18 mouse cellular contexts compared by ENCODE assay signal in the genomic region with DNA sequence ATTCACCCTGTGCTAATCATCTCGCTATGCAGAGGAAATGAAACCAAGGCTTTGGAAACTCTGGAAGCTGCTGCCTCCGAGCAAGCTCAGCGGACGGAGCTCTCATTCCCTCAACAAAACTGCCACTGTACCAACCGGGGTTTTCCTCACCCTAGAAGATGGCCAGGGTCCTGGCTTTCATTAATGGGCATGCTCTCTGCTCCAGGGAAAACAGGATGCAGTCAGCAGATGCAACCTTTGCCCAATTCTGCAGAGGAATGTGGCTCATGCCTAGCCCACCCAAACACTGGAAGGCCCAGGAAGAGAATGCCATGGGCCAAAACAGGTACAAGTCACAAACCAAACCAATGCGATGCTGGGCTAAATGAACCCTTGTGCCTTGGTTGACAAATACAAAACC. TPM values are rescaled to one million over a fixed set of nuclear protein-coding genes. Genes with fewer than 3 reads are reported as not detected.
DNase-seq lines count a peak whose midpoint lies in the region; ATAC-seq and TF ChIP-seq lines count a peak whose summit lies in the region.
"Had no signal": no experiment of that assay in that cellular context is flagged by ENCODE, and none has a peak within 500 bp of the region (broad histone marks: within the 10 kb centered on the region; RNA-seq: fewer than 3 reads in every experiment).

No protein-coding gene starts in this region.

- DNase-seq in gastrocnemius, adult 2 months, result no peak
- no peak for DNase-seq in gastrocnemius, adult 18-20 months (ENCODE audit: low spot score)
- no peak for DNase-seq in kidney, postnatal 14 days
- DNase-seq in cerebellum, adult 9-11 months, result no peak
- DNase-seq: cerebellum, postnatal 36 days; heart, postnatal 36 days; layer of hippocampus, adult 9-11 months; lung, adult 2 months; right cerebral cortex, postnatal 4 days; thymus, postnatal 36 days had no signal

- no peaks in the 10 kb centered on the region for H3K27me3 ChIP-seq in kidney, embryonic 16.5 days (ENCODE audit: insufficient read depth, low read length)
- no peaks in the 10 kb centered on the region for H3K27me3 ChIP-seq in limb, embryonic 15.5 days
- no peaks in the 10 kb centered on the region for H3K27me3 ChIP-seq in forebrain, embryonic 13.5 days
- H3K27me3 ChIP-seq: CH12.LX; forebrain, embryonic 12.5 days; midbrain, embryonic 15.5 days had no signal

- no peak for ATAC-seq in kidney, embryonic 16.5 days (ENCODE audit: low FRiP score, low TSS enrichment)
- ATAC-seq in limb, embryonic 15.5 days (ENCODE audit: insufficient number of reproducible peaks, low FRiP score, low TSS enrichment, low read depth), result no peak
- no peak for ATAC-seq in forebrain, embryonic 13.5 days
- ATAC-seq: midbrain, embryonic 15.5 days had no signal

- peak overlapping the region; percentile 32 for H3K4me3 ChIP-seq in gastrocnemius, adult 2 months
- H3K4me3 ChIP-seq in kidney, embryonic 16.5 days (ENCODE audit: low read length), result no peak overlapping the region
- no peak overlapping the region for H3K4me3 ChIP-seq in cortical plate, adult 2 months (ENCODE audit: insufficient read depth, low read length)
- no peak overlapping the region for H3K4me3 ChIP-seq in limb, embryonic 15.5 days
- no peak overlapping the region for H3K4me3 ChIP-seq in forebrain, embryonic 13.5 days
- H3K4me3 ChIP-seq: forebrain, embryonic 12.5 days; heart, embryonic 10.5 days; midbrain, embryonic 15.5 days had no signal

- peaks cover 2% of the 10 kb centered on the region; the same call in 1 of the 2 replicates for H3K36me3 ChIP-seq in kidney, embryonic 16.5 days (ENCODE audit: insufficient read depth, low read length)
- peaks cover 9% of the 10 kb centered on the region; the same call in 1 of the 2 replicates for H3K36me3 ChIP-seq in limb, embryonic 15.5 days
- no peaks in the 10 kb centered on the region for H3K36me3 ChIP-seq in forebrain, embryonic 13.5 days (ENCODE audit: poor library complexity, severe bottlenecking)
- H3K36me3 ChIP-seq: forebrain, embryonic 12.5 days; heart, embryonic 10.5 days; midbrain, embryonic 15.5 days had no signal

- no peak overlapping the region for H3K9ac ChIP-seq in kidney, embryonic 16.5 days (replicated peaks; ENCODE audit: low read length)
- no peak overlapping the region for H3K9ac ChIP-seq in limb, embryonic 15.5 days
- no peak overlapping the region for H3K9ac ChIP-seq in forebrain, embryonic 13.5 days
- H3K9ac ChIP-seq: forebrain, embryonic 12.5 days; midbrain, embryonic 15.5 days had no signal

- intact Hi-C loops in gastrocnemius, adult 2 months (cut with DNase I), result no loop called here

- no peak overlapping the region for H3K4me2 ChIP-seq in kidney, embryonic 16.5 days (replicated peaks; ENCODE audit: low read depth, low read length)
- no peak overlapping the region for H3K4me2 ChIP-seq in limb, embryonic 15.5 days
- H3K4me2 ChIP-seq in forebrain, embryonic 13.5 days, result no peak overlapping the region
- H3K4me2 ChIP-seq: forebrain, embryonic 12.5 days; midbrain, embryonic 15.5 days had no signal

- no peak for TF ChIP-seq CTCF in gastrocnemius, adult 2 months (IDR thresholded peaks at IDR 0.05)
- no peak for TF ChIP-seq CTCF in cortical plate, adult 2 months (IDR thresholded peaks at IDR 0.05; ENCODE audit: extremely low read depth, insufficient read depth, low read length)

- H3K27ac ChIP-seq in gastrocnemius, adult 2 months, result peak overlapping the region; percentile 64
- H3K27ac ChIP-seq in kidney, embryonic 16.5 days (ENCODE audit: low read length), result peak overlapping the region; percentile 16; the same call in 1 of the 2 replicates
- peak overlapping the region; percentile 82 for H3K27ac ChIP-seq in cortical plate, adult 2 months (ENCODE audit: insufficient read depth, low read length)
- H3K27ac ChIP-seq in limb, embryonic 15.5 days, result peak overlapping the region; percentile 78
- H3K27ac ChIP-seq in forebrain, embryonic 13.5 days, result no peak overlapping the region
- H3K27ac ChIP-seq: forebrain, embryonic 12.5 days; heart, embryonic 10.5 days; midbrain, embryonic 15.5 days had no signal

- TF ChIP-seq POLR2A in cortical plate, adult 2 months (IDR thresholded peaks at IDR 0.05; ENCODE audit: extremely low read depth, insufficient read depth, low read length), result no peak

- peaks cover 7% of the 10 kb centered on the region; the same call in 1 of the 2 replicates for H3K9me3 ChIP-seq in kidney, embryonic 16.5 days (ENCODE audit: low read length)
- no peaks in the 10 kb centered on the region for H3K9me3 ChIP-seq in limb, embryonic 15.5 days
- no peaks in the 10 kb centered on the region for H3K9me3 ChIP-seq in forebrain, embryonic 13.5 days (replicated peaks)
- H3K9me3 ChIP-seq: forebrain, embryonic 12.5 days; heart, embryonic 10.5 days; midbrain, embryonic 15.5 days had no signal

- 75% methylated on average over 6 of the region's 6 CpGs for WGBS in kidney, embryonic 16.5 days
- WGBS in limb, embryonic 15.5 days, result 57% methylated on average over 6 of the region's 6 CpGs
- WGBS in forebrain, embryonic 13.5 days, result 77% methylated on average over 6 of the region's 6 CpGs

- peaks cover 26% of the 10 kb centered on the region for H3K4me1 ChIP-seq in kidney, embryonic 16.5 days (ENCODE audit: insufficient read depth, low read length)
- no peaks in the 10 kb centered on the region for H3K4me1 ChIP-seq in cortical plate, adult 2 months (ENCODE audit: control insufficient read depth, insufficient read depth, low read length)
- peaks cover 52% of the 10 kb centered on the region for H3K4me1 ChIP-seq in limb, embryonic 15.5 days
- H3K4me1 ChIP-seq in forebrain, embryonic 13.5 days, result no peaks in the 10 kb centered on the region

RNA-seq across cellular contexts. Expression of gene Tgfbr2, which starts 8.8 kb away (rescaled TPM):
- 10 to 100 TPM; 18.4 to 23.5 TPM for total RNA-seq in gastrocnemius, adult 2 months (2021)
- total RNA-seq in gastrocnemius, adult 18-20 months (2021), result 10 to 100 TPM; 14.7 to 20.2 TPM
- polyA plus RNA-seq in kidney, embryonic 16.5 days (2015; fragmentation: Nextera tagmentation; extraction: Ambion mirVana), result 33.8 and 35.9 TPM in 2 replicates
- 11.8 TPM in 2 replicates for polyA plus RNA-seq in cortical plate, adult 2 months (2012; rRNA removed)
- 65.2 and 69.0 TPM in 2 replicates for polyA plus RNA-seq in limb, embryonic 15.5 days (2015; fragmentation: Nextera tagmentation; extraction: Ambion mirVana)
- polyA plus RNA-seq in forebrain, embryonic 13.5 days (2015; fragmentation: Nextera tagmentation; extraction: Ambion mirVana), result 4.2 and 4.4 TPM in 2 replicates
